Mouse (Mus musculus) myocyte (in vitro differentiated cells): ENCODE measurements around the gene Trappc13. TPM values are rescaled to one million over a fixed set of nuclear protein-coding genes. Genes with fewer than 3 reads are reported as not detected.
"Not testable (repeated sequence)": the region's sequence is repeated elsewhere in the genome, so short reads cannot be mapped to it uniquely, and the experiment has no call there.

Experiments used
- H3K27me3 ChIP-seq: one replicate; pipeline ENCODE4 v1.6.1; 2011; ENCODE audit not compliant: control insufficient read depth, insufficient read depth, insufficient read length
- H3K36me3 ChIP-seq: one replicate; pipeline ENCODE4 v1.6.1; 2011; ENCODE audit not compliant: control insufficient read depth, insufficient read depth
- H3K4me2 ChIP-seq: one replicate; pipeline ENCODE4 v1.6.1; 2011; ENCODE audit warnings: low read depth, control low read depth
- H3K4me3 ChIP-seq: one replicate; pipeline ENCODE4 v1.5.1; 2011; ENCODE audit warnings: mild to moderate bottlenecking, control low read depth, moderate library complexity
- H3K79me2 ChIP-seq: one replicate; pipeline ENCODE4 v1.6.1; 2011; ENCODE audit not compliant: control insufficient read depth, insufficient read depth
- H3ac ChIP-seq: one replicate; pipeline ENCODE4 v1.6.1; 2011; ENCODE audit not compliant: control insufficient read depth, insufficient read length
- CEBPB ChIP-seq: IDR thresholded peaks from 2 replicates; pipeline ENCODE4 v1.6.1; 2011; ENCODE audit warnings: mild to moderate bottlenecking, moderate library complexity; ENCODE audit not compliant: poor library complexity, insufficient read depth, severe bottlenecking
- E2F4 ChIP-seq: IDR thresholded peaks from one replicate; pipeline ENCODE4 v1.6.1; 2011; ENCODE audit warnings: mild to moderate bottlenecking, control low read depth, moderate library complexity; ENCODE audit not compliant: insufficient read depth
- MAX ChIP-seq: IDR thresholded peaks from one replicate; pipeline ENCODE4 v1.6.1; 2011; ENCODE audit warnings: low read depth, mild to moderate bottlenecking, control low read depth
- MYOD1 ChIP-seq, 3 experiments: IDR thresholded peaks; one replicate each; pipeline ENCODE4 v1.6.1; 2011; ENCODE audit warnings: control low read depth in 2 of 3, low read depth in 2 of 3, mild to moderate bottlenecking in 2 of 3, moderate library complexity in 1 of 3; ENCODE audit not compliant: insufficient read length in 2 of 3, control insufficient read depth in 1 of 3
- MYOG ChIP-seq, 3 experiments: IDR thresholded peaks; one replicate each; pipeline ENCODE4 v1.6.1; 2011; ENCODE audit warnings: control low read depth in 2 of 3, low read depth in 2 of 3, mild to moderate bottlenecking in 2 of 3; ENCODE audit not compliant: insufficient read length in 2 of 3, control insufficient read depth in 1 of 3, insufficient read depth in 1 of 3
- POLR2A ChIP-seq: IDR thresholded peaks from one replicate; pipeline ENCODE4 v1.6.1; 2011; ENCODE audit warnings: low read depth, mild to moderate bottlenecking, control low read depth, moderate library complexity; ENCODE audit not compliant: insufficient read length
- POLR2AphosphoS2 ChIP-seq: IDR thresholded peaks from one replicate; pipeline ENCODE4 v1.6.1; 2011; ENCODE audit warnings: low read depth, control low read depth; ENCODE audit not compliant: insufficient read length
- REST ChIP-seq: IDR thresholded peaks from one replicate; pipeline ENCODE4 v1.6.1; 2011; ENCODE audit warnings: mild to moderate bottlenecking, control low read depth, moderate library complexity; ENCODE audit not compliant: insufficient read depth, insufficient read length
- SRF ChIP-seq: IDR thresholded peaks from one replicate; pipeline ENCODE4 v1.6.1; 2011; ENCODE audit warnings: low read depth; ENCODE audit not compliant: control insufficient read depth, insufficient read length
- TCF12 ChIP-seq: IDR thresholded peaks from one replicate; pipeline ENCODE4 v1.6.1; 2011; ENCODE audit warnings: mild to moderate bottlenecking, control low read depth; ENCODE audit not compliant: poor library complexity, insufficient read depth, severe bottlenecking
- TCF3 ChIP-seq: IDR thresholded peaks from one replicate; pipeline ENCODE4 v1.6.1; 2011; ENCODE audit warnings: low read depth, control low read depth; ENCODE audit not compliant: insufficient read length
- USF1 ChIP-seq: IDR thresholded peaks from one replicate; pipeline ENCODE4 v1.6.1; 2011; ENCODE audit warnings: low read depth, mild to moderate bottlenecking, control low read depth, moderate library complexity
- polyA plus RNA-seq: library from polyadenylated mRNA; unstranded; fragments of >200 nt; fragmentation: generic; extraction: Trizol; gene quantifications from one replicate; pipeline ENCODE4 v1.2.1, GENCODE M21; 2012; ENCODE audit warnings: missing spikeins

The Trappc13 gene
- polyA plus RNA-seq: 22.1 TPM

- Histone ChIP-seq H3K36me3 (peaks cover 14% of the 10 kb centered on the region), H3K79me2 (peaks cover 54% of the 10 kb centered on the region), H3K4me3 (peak within 1 kb of the TSS; percentile 91), H3K27me3 (no peaks in the 10 kb centered on the region), H3K4me2 (peak within 1 kb of the TSS; percentile 92), H3ac (peak within 1 kb of the TSS; percentile 9)
- TF ChIP-seq SRF (no peak), E2F4 (peak; percentile 28), TCF12 (no peak), POLR2A (peak; percentile 63), POLR2AphosphoS2 (peak; percentile 52)
Observed at GRCm38 (mm10) chr13:104177796-104178649, at the start of gene Trappc13. TSS of gene Trappc13 (minus strand) at chr13:104178469.

- H3K79me2 ChIP-seq: peaks cover 49% of the 10 kb centered on the region
- TF ChIP-seq MYOG (IDR thresholded peaks at IDR 0.05; ENCODE audit: control insufficient read depth in 1 of 3, insufficient read depth in 1 of 3, insufficient read length in 2 of 3, low read depth in 2 of 3) (no peak), TCF12 (no peak), E2F4 (no peak), POLR2A (no peak), MYOD1 (IDR thresholded peaks at IDR 0.05; ENCODE audit: control insufficient read depth in 1 of 3, insufficient read length in 2 of 3, low read depth in 2 of 3) (no peak), MAX (no peak), POLR2AphosphoS2 (no peak), SRF (no peak), REST (no peak), USF1 (no peak), CEBPB (no peak), TCF3 (no peak)
- peak overlapping the region; percentile 86 for H3K4me2 ChIP-seq
- peak overlapping the region; percentile 96 for H3K4me3 ChIP-seq
- H3K36me3 ChIP-seq: peaks cover 3% of the 10 kb centered on the region
- H3K27me3 ChIP-seq: no peaks in the 10 kb centered on the region
- H3ac ChIP-seq: no peak overlapping the region
Observed at GRCm38 (mm10) chr13:104227478-104227877, 49.2 kb upstream of the Trappc13 start.

GRCm38 (mm10) chr13:104204313-104204712 is 26.0 kb upstream of the Trappc13 start:
- Histone ChIP-seq H3ac (no peak overlapping the region), H3K4me2 (no peak overlapping the region), H3K27me3 (no peaks in the 10 kb centered on the region), H3K4me3 (no peak overlapping the region), H3K79me2 (no peaks in the 10 kb centered on the region), H3K36me3 (peaks cover 54% of the 10 kb centered on the region)
- TF ChIP-seq SRF (no peak), MYOD1 (IDR thresholded peaks at IDR 0.05; ENCODE audit: control insufficient read depth in 1 of 3, insufficient read length in 2 of 3, low read depth in 2 of 3) (no peak), POLR2A (no peak), USF1 (no peak), TCF3 (no peak)

- not testable (repeated sequence) for H3K27me3 ChIP-seq
- peaks cover 27% of the 10 kb centered on the region for H3K36me3 ChIP-seq
Observed at GRCm38 (mm10) chr13:104195891-104196290, 17.6 kb upstream of the Trappc13 start.

GRCm38 (mm10) chr13:104187357-104187756 is 9.1 kb upstream of the Trappc13 start:
- H3K4me2 ChIP-seq: no peak overlapping the region
- TF ChIP-seq CEBPB (no peak), MAX (no peak)
- peaks cover 17% of the 10 kb centered on the region for H3K36me3 ChIP-seq
- H3K27me3 ChIP-seq: no peaks in the 10 kb centered on the region
- no peak overlapping the region for H3K4me3 ChIP-seq
- no peak overlapping the region for H3ac ChIP-seq
- no peaks in the 10 kb centered on the region for H3K79me2 ChIP-seq

More at GRCm38 (mm10) chr13:104195891-104196290, 17.6 kb upstream of the Trappc13 start:
- H3ac ChIP-seq, H3K4me3 ChIP-seq, H3K4me2 ChIP-seq, H3K79me2 ChIP-seq: not testable (repeated sequence)
